15 mouse cellular contexts compared by ENCODE assay signal in the genomic region with DNA sequence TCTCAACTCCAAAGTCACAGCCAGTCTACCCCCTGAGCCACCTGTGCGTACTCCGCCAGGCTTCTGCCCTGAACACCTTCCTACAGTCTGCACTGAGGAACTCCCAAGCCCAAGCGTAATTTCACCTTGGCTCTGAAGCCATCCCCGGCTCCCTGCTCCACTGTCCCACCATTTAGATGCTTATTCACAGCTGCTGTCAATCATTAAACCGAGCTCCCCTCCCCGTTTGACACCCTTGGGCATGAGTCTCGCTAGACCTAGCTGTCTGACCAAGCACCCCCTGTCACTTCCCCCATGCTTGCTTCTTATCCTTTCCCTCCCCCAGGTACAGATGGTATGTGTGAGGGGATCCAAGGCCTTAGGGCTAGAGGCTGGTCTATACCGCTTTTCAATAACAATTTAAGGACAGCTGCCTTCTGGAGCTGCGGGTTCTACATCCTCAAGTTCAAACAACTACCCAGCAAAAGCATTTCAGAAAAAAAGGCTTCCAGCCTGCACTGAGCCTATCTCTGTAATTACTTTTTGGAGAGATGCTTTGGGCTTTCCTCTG. TPM values are rescaled to one million over a fixed set of nuclear protein-coding genes. Genes with fewer than 3 reads are reported as not detected.
DNase-seq lines count a peak whose midpoint lies in the region; ATAC-seq and TF ChIP-seq lines count a peak whose summit lies in the region.
"Had no signal": no experiment of that assay in that cellular context is flagged by ENCODE, and none has a peak within 500 bp of the region (broad histone marks: within the 10 kb centered on the region; RNA-seq: fewer than 3 reads in every experiment).

No protein-coding gene starts in this region.

- no peaks in the 10 kb centered on the region for H3K27me3 ChIP-seq in forebrain, embryonic 11.5 days (ENCODE audit: control insufficient read depth, insufficient read depth, low read length)
- no peaks in the 10 kb centered on the region for H3K27me3 ChIP-seq in forebrain, postnatal 0 days (ENCODE audit: insufficient read depth, low read length)
- H3K27me3 ChIP-seq in midbrain, embryonic 11.5 days (ENCODE audit: control insufficient read depth, insufficient read depth, low read length): no peaks in the 10 kb centered on the region
- no peaks in the 10 kb centered on the region for H3K27me3 ChIP-seq in midbrain, embryonic 15.5 days (replicated peaks)
- no peaks in the 10 kb centered on the region for H3K27me3 ChIP-seq in kidney, embryonic 16.5 days (ENCODE audit: insufficient read depth, low read length)
- H3K27me3 ChIP-seq in stomach, embryonic 15.5 days (replicated peaks): no peaks in the 10 kb centered on the region
- H3K27me3 ChIP-seq: heart, embryonic 12.5 days had no signal

- no peaks in the 10 kb centered on the region for H3K9me3 ChIP-seq in forebrain, embryonic 11.5 days (ENCODE audit: control insufficient read depth, low read length)
- H3K9me3 ChIP-seq in forebrain, postnatal 0 days (ENCODE audit: low read length): no peaks in the 10 kb centered on the region
- H3K9me3 ChIP-seq in midbrain, embryonic 11.5 days (ENCODE audit: control insufficient read depth, low read length): no peaks in the 10 kb centered on the region
- H3K9me3 ChIP-seq in midbrain, embryonic 15.5 days: no peaks in the 10 kb centered on the region
- no peaks in the 10 kb centered on the region for H3K9me3 ChIP-seq in kidney, embryonic 16.5 days (ENCODE audit: low read length)
- H3K9me3 ChIP-seq in stomach, embryonic 15.5 days: no peaks in the 10 kb centered on the region
- H3K9me3 ChIP-seq: heart, embryonic 12.5 days had no signal

- no peak overlapping the region for H3K4me2 ChIP-seq in forebrain, embryonic 11.5 days (ENCODE audit: low read depth, low read length, severe bottlenecking)
- H3K4me2 ChIP-seq in forebrain, postnatal 0 days (ENCODE audit: low read depth): no peak overlapping the region
- H3K4me2 ChIP-seq in midbrain, embryonic 11.5 days: no peak overlapping the region
- no peak overlapping the region for H3K4me2 ChIP-seq in midbrain, embryonic 15.5 days
- H3K4me2 ChIP-seq in kidney, embryonic 16.5 days (replicated peaks; ENCODE audit: low read depth, low read length): no peak overlapping the region; the same call in 1 of the 2 replicates
- H3K4me2 ChIP-seq in stomach, embryonic 15.5 days: peak overlapping the region; percentile 6; the same call in 1 of the 2 replicates
- H3K4me2 ChIP-seq: heart, embryonic 12.5 days had no signal

- no peaks in the 10 kb centered on the region for H3K36me3 ChIP-seq in forebrain, embryonic 11.5 days (ENCODE audit: control insufficient read depth, insufficient read depth, low read length)
- H3K36me3 ChIP-seq in forebrain, postnatal 0 days (ENCODE audit: insufficient read depth): no peaks in the 10 kb centered on the region
- no peaks in the 10 kb centered on the region for H3K36me3 ChIP-seq in midbrain, embryonic 11.5 days (ENCODE audit: control insufficient read depth, insufficient read depth, low read length)
- no peaks in the 10 kb centered on the region for H3K36me3 ChIP-seq in midbrain, embryonic 15.5 days (replicated peaks)
- no peaks in the 10 kb centered on the region for H3K36me3 ChIP-seq in kidney, embryonic 16.5 days (ENCODE audit: insufficient read depth, low read length)
- no peaks in the 10 kb centered on the region for H3K36me3 ChIP-seq in stomach, embryonic 15.5 days
- H3K36me3 ChIP-seq: heart, embryonic 12.5 days had no signal

- no peak for DNase-seq in forebrain, embryonic 11.5 days (ENCODE audit: low spot score)
- no peak for DNase-seq in forebrain, postnatal 0 days
- peak; percentile 91 for DNase-seq in midbrain, embryonic 11.5 days (ENCODE audit: low spot score, missing footprints)
- DNase-seq in layer of hippocampus, postnatal 14 days (ENCODE audit: low spot score in 2 of 2): no peak
- DNase-seq: adrenal gland, adult 2 months; embryo, embryonic 11 days; thymus, postnatal 36 days had no signal

- TF ChIP-seq CTCF in forebrain, postnatal 0 days (IDR thresholded peaks at IDR 0.05; ENCODE audit: low read depth): no peak

- 57% methylated on average over 9 of the region's 9 CpGs for whole genome bisulfite sequencing in forebrain, embryonic 11.5 days
- WGBS in forebrain, postnatal 0 days: 56% methylated on average over 9 of the region's 9 CpGs
- 50% methylated on average over 9 of the region's 9 CpGs for WGBS in midbrain, embryonic 11.5 days
- 46% methylated on average over 9 of the region's 9 CpGs for WGBS in midbrain, embryonic 15.5 days
- 38% methylated on average over 9 of the region's 9 CpGs for WGBS in kidney, embryonic 16.5 days
- WGBS in stomach, embryonic 15.5 days: 50% methylated on average over 9 of the region's 9 CpGs

- H3K9ac ChIP-seq in forebrain, embryonic 11.5 days (ENCODE audit: low read length): peak overlapping the region; percentile 35; the same call in 1 of the 2 replicates
- H3K9ac ChIP-seq in forebrain, postnatal 0 days: no peak overlapping the region
- no peak overlapping the region; the same call in 1 of the 2 replicates for H3K9ac ChIP-seq in midbrain, embryonic 11.5 days (ENCODE audit: low read length)
- H3K9ac ChIP-seq in midbrain, embryonic 15.5 days: no peak overlapping the region
- peak overlapping the region; percentile 46 for H3K9ac ChIP-seq in kidney, embryonic 16.5 days (replicated peaks; ENCODE audit: low read length)
- no peak overlapping the region for H3K9ac ChIP-seq in stomach, embryonic 15.5 days
- H3K9ac ChIP-seq: heart, embryonic 12.5 days had no signal

- no peak overlapping the region for H3K27ac ChIP-seq in forebrain, embryonic 11.5 days (ENCODE audit: low read depth, low read length)
- no peak overlapping the region for H3K27ac ChIP-seq in forebrain, postnatal 0 days (ENCODE audit: low read depth, low read length)
- no peak overlapping the region for H3K27ac ChIP-seq in midbrain, embryonic 11.5 days (ENCODE audit: low read depth, low read length)
- H3K27ac ChIP-seq in midbrain, embryonic 15.5 days: no peak overlapping the region
- peak overlapping the region; percentile 88 for H3K27ac ChIP-seq in kidney, embryonic 16.5 days (ENCODE audit: low read length)
- peak overlapping the region; percentile 83 for H3K27ac ChIP-seq in stomach, embryonic 15.5 days

- no peak for ATAC-seq in forebrain, embryonic 11.5 days (replicated peaks; ENCODE audit: low FRiP score)
- ATAC-seq in forebrain, postnatal 0 days: no peak
- no peak for ATAC-seq in midbrain, embryonic 11.5 days (ENCODE audit: low FRiP score)
- no peak for ATAC-seq in midbrain, embryonic 15.5 days (replicated peaks)
- peak; percentile 28 for ATAC-seq in kidney, embryonic 16.5 days (ENCODE audit: low FRiP score, low TSS enrichment)
- ATAC-seq in stomach, embryonic 15.5 days (ENCODE audit: insufficient read depth, low FRiP score, low read depth): no peak
- ATAC-seq in frontal cortex, adult (ENCODE audit: low TSS enrichment): no peak

- H3K4me1 ChIP-seq in forebrain, embryonic 11.5 days (replicated peaks; ENCODE audit: control insufficient read depth, insufficient read depth, low read length): peaks cover 46% of the 10 kb centered on the region
- H3K4me1 ChIP-seq in forebrain, postnatal 0 days (ENCODE audit: insufficient read depth): no peaks in the 10 kb centered on the region
- H3K4me1 ChIP-seq in midbrain, embryonic 11.5 days (ENCODE audit: control insufficient read depth, insufficient read depth, low read length): peaks cover 71% of the 10 kb centered on the region
- H3K4me1 ChIP-seq in midbrain, embryonic 15.5 days: peaks cover 28% of the 10 kb centered on the region
- H3K4me1 ChIP-seq in kidney, embryonic 16.5 days (ENCODE audit: insufficient read depth, low read length): peaks cover 99% of the 10 kb centered on the region
- peaks cover 71% of the 10 kb centered on the region for H3K4me1 ChIP-seq in stomach, embryonic 15.5 days

- H3K4me3 ChIP-seq in forebrain, embryonic 11.5 days (ENCODE audit: low read depth, low read length): no peak overlapping the region
- H3K4me3 ChIP-seq in forebrain, postnatal 0 days (ENCODE audit: low read depth, low read length): no peak overlapping the region
- no peak overlapping the region for H3K4me3 ChIP-seq in midbrain, embryonic 11.5 days (ENCODE audit: low read depth, low read length)
- no peak overlapping the region for H3K4me3 ChIP-seq in midbrain, embryonic 15.5 days
- H3K4me3 ChIP-seq in kidney, embryonic 16.5 days (ENCODE audit: low read length): no peak overlapping the region
- H3K4me3 ChIP-seq in stomach, embryonic 15.5 days (replicated peaks): no peak overlapping the region
- H3K4me3 ChIP-seq: heart, embryonic 12.5 days had no signal

RNA-seq across cellular contexts. Expression of a gene that starts 8.7 kb away (rescaled TPM):
- polyA plus RNA-seq in forebrain, embryonic 11.5 days (2014; fragmentation: Nextera tagmentation; extraction: Ambion mirVana): 0.52 and 0.76 TPM in 2 replicates
- total RNA-seq in forebrain, postnatal 0 days (2014; rRNA removed): 0.85 and 1.3 TPM in 2 replicates
- polyA plus RNA-seq in forebrain, postnatal 0 days (2015; fragmentation: Nextera tagmentation; extraction: Ambion mirVana): 0.06 TPM in 1 of 2 replicates, not detected in the other
- 1.0 and 1.4 TPM in 2 replicates for polyA plus RNA-seq in midbrain, embryonic 11.5 days (2014; fragmentation: Nextera tagmentation; extraction: Ambion mirVana)
- 0.09 TPM in 1 of 2 replicates, not detected in the other for polyA plus RNA-seq in midbrain, embryonic 15.5 days (2015; fragmentation: Nextera tagmentation; extraction: Ambion mirVana)
- polyA plus RNA-seq in kidney, embryonic 16.5 days (2015; fragmentation: Nextera tagmentation; extraction: Ambion mirVana): 0.26 and 0.35 TPM in 2 replicates
- polyA plus RNA-seq in stomach, embryonic 15.5 days (2015; fragmentation: Nextera tagmentation; extraction: Ambion mirVana): 0.19 and 0.21 TPM in 2 replicates
- 1 to 10 TPM; 1.1 to 1.2 TPM for total RNA-seq in layer of hippocampus, postnatal 14 days (2021)
- total RNA-seq: MEL had no signal

RNA-seq across cellular contexts. Expression of a gene that starts 22.5 kb away (rescaled TPM):
- not detected in 2 replicates for polyA plus RNA-seq in forebrain, embryonic 11.5 days (2014; fragmentation: Nextera tagmentation; extraction: Ambion mirVana)
- not detected in 2 replicates for total RNA-seq in forebrain, postnatal 0 days (2014; rRNA removed)
- not detected in 2 replicates for polyA plus RNA-seq in forebrain, postnatal 0 days (2015; fragmentation: Nextera tagmentation; extraction: Ambion mirVana)
- polyA plus RNA-seq in midbrain, embryonic 11.5 days (2014; fragmentation: Nextera tagmentation; extraction: Ambion mirVana): not detected in 2 replicates
- not detected in 2 replicates for polyA plus RNA-seq in midbrain, embryonic 15.5 days (2015; fragmentation: Nextera tagmentation; extraction: Ambion mirVana)
- not detected in 2 replicates for polyA plus RNA-seq in kidney, embryonic 16.5 days (2015; fragmentation: Nextera tagmentation; extraction: Ambion mirVana)
- polyA plus RNA-seq in stomach, embryonic 15.5 days (2015; fragmentation: Nextera tagmentation; extraction: Ambion mirVana): not detected in 2 replicates
- not detected for total RNA-seq in layer of hippocampus, postnatal 14 days (2021)
- total RNA-seq: MEL had no signal
- polyA plus RNA-seq: adrenal gland, adult 2 months; heart, embryonic 12.5 days; limb, embryonic 11.5 days; spleen, adult 2 months had no signal

RNA-seq across cellular contexts. Expression of a gene that starts 45.8 kb away (rescaled TPM):
- polyA plus RNA-seq in forebrain, embryonic 11.5 days (2014; fragmentation: Nextera tagmentation; extraction: Ambion mirVana): not detected in 2 replicates
- not detected in 2 replicates for total RNA-seq in forebrain, postnatal 0 days (2014; rRNA removed)
- not detected in 2 replicates for polyA plus RNA-seq in forebrain, postnatal 0 days (2015; fragmentation: Nextera tagmentation; extraction: Ambion mirVana)
- not detected in 2 replicates for polyA plus RNA-seq in midbrain, embryonic 11.5 days (2014; fragmentation: Nextera tagmentation; extraction: Ambion mirVana)
- not detected in 2 replicates for polyA plus RNA-seq in midbrain, embryonic 15.5 days (2015; fragmentation: Nextera tagmentation; extraction: Ambion mirVana)
- polyA plus RNA-seq in kidney, embryonic 16.5 days (2015; fragmentation: Nextera tagmentation; extraction: Ambion mirVana): not detected in 2 replicates
- not detected in 2 replicates for polyA plus RNA-seq in stomach, embryonic 15.5 days (2015; fragmentation: Nextera tagmentation; extraction: Ambion mirVana)
- total RNA-seq in layer of hippocampus, postnatal 14 days (2021): not detected
- total RNA-seq: MEL had no signal
- polyA plus RNA-seq: heart, embryonic 12.5 days; limb, embryonic 11.5 days; spleen, adult 2 months had no signal

RNA-seq across cellular contexts. Expression of a gene that starts 58.6 kb away (rescaled TPM):
- polyA plus RNA-seq in forebrain, embryonic 11.5 days (2014; fragmentation: Nextera tagmentation; extraction: Ambion mirVana): 7.2 and 7.7 TPM in 2 replicates
- total RNA-seq in forebrain, postnatal 0 days (2014; rRNA removed): 8.7 and 10.7 TPM in 2 replicates
- polyA plus RNA-seq in forebrain, postnatal 0 days (2015; fragmentation: Nextera tagmentation; extraction: Ambion mirVana): 5.8 and 6.0 TPM in 2 replicates
- 4.2 and 5.0 TPM in 2 replicates for polyA plus RNA-seq in midbrain, embryonic 11.5 days (2014; fragmentation: Nextera tagmentation; extraction: Ambion mirVana)
- polyA plus RNA-seq in midbrain, embryonic 15.5 days (2015; fragmentation: Nextera tagmentation; extraction: Ambion mirVana): 8.6 and 8.7 TPM in 2 replicates
- polyA plus RNA-seq in kidney, embryonic 16.5 days (2015; fragmentation: Nextera tagmentation; extraction: Ambion mirVana): 20.6 and 24.4 TPM in 2 replicates
- 27.0 and 28.4 TPM in 2 replicates for polyA plus RNA-seq in stomach, embryonic 15.5 days (2015; fragmentation: Nextera tagmentation; extraction: Ambion mirVana)
- total RNA-seq in layer of hippocampus, postnatal 14 days (2021): 10 to 100 TPM; 11.9 to 12.0 TPM

Comparison
In these comparisons a context has a peak if more than half of its experiments do, and no peak if none do; other contexts are left out.
1. H3K9ac ChIP-seq: peak in forebrain, embryonic 11.5 days (single experiment) and kidney, embryonic 16.5 days (single experiment); none in forebrain, postnatal 0 days (single experiment), midbrain, embryonic 11.5 days (single experiment), midbrain, embryonic 15.5 days (single experiment) and stomach, embryonic 15.5 days (single experiment).
2. H3K27ac ChIP-seq: peak in kidney, embryonic 16.5 days (single experiment) and stomach, embryonic 15.5 days (single experiment); none in forebrain, embryonic 11.5 days (single experiment), forebrain, postnatal 0 days (single experiment), midbrain, embryonic 11.5 days (single experiment) and midbrain, embryonic 15.5 days (single experiment).